Mouse (Mus musculus) spleen, adult 2 months (tissue): ENCODE data around the gene Mms19.

Source experiments
- CTCF ChIP-seq: fragments of 200-500 bp; IDR thresholded peaks from 2 replicates; pipeline ENCODE4 v1.5.1; 2011; ENCODE audit warnings: mild to moderate bottlenecking, inconsistent platforms; ENCODE audit not compliant: insufficient read depth, insufficient read length, insufficient replicate concordance; ENCODE audit errors: extremely low read depth
- POLR2A ChIP-seq: fragments of 200-500 bp; IDR thresholded peaks from 2 replicates; pipeline ENCODE4 v1.6.1; 2011; ENCODE audit warnings: low read depth, low read length, inconsistent platforms

DNA sequence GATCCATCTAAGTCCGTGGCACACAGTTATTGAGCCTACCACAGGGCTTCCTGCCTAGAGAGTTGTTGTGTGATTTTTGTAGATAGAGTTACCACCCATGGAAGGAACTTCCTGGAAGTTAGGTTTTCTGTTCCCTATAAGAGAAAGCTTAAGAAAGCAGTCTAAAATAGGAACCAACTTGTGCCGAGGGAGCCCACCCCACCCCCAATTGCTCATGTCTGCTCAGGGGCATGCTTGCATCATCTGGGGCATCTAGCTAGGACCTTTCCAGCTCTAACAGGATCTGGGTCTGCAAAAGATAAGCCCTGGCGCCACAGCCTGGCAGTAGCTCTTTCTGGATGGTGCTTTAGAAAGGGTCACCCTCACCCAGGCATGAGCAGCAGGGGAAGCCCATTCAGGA lies 24.7 kb upstream of the Mms19 start:
- TF ChIP-seq POLR2A (no peak), CTCF (no peak)
